Mouse (Mus musculus): ENCODE data around the gene P4hb. TPM values are rescaled to one million over a fixed set of nuclear protein-coding genes. Genes with fewer than 3 reads are reported as not detected.

Gene P4hb
- polyA plus RNA-seq (2012; rRNA removed), result 238 and 254 TPM in 2 replicates

DNA sequence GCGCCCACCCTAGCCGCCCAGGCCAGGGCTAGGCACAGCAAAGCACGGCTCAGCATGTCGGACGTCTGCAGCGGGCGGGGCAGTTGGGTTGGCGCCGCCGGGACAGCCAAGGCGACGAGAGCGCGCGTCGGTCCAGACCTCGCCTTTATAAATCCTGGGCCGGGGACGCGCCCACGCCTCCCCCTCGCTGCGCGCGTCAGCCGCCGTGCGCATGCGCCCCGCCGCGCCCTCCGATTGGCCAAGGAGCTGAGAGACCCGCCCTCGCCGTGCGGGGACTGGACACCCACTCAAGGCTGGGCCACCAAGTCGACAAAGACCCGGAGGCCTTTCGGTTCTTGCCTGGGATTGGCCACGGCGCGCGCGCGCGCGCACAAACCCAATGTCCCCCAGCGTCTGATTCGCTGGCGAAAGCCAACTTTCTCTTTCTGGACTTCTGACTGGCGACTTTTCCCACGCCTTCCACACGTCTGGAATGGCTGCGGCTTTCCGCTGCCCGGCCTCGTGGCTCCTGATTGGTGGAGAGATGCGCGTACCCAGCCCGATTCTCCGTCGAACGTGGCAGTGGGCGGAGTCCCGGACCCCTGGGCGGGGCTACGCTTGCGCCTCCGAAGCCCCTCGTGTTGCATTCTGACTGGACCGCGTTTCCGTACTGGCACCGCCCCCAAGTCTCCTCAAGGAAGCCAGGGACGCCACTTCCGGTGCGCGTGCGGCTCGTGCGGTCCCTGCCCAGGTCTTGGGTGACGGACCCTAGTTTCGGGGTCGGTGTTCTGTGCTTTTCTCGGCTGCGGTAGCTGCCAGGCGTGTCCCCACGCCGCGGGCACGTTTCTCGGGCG, at the start of gene P4hb:
P4hb (minus strand) TSS at position 502 of the 833 bp plus-strand sequence.

DNA sequence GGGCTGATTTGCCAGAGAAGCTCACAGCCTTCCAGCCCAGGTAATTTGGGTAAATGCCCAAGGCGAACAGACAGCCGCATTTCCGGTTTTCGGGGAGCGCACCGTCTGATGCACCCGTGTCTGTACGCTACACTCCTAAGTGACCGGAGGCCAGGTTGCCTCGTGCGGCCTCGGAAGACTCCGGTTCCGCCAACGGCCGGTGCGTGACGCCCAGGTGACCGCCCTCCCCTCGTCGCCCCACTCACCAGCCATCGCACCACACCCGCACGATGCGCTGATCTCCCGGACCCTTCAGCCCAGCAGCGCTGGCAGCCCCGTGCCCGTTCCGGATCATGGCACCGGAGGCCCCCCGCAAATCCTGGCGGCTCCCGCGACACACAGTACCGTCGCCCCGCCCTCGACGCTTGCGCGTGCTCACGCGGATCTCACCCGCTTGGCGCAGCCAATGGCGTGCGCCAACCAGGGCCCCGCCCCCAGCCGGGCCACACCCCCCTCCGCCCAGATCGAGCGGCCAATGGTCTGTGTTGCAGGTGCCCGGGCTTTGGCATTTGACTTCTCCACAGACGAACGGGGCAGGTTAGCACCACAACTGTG, 44.6 kb upstream of the P4hb start, which contains the start of gene Pcyt2:
Pcyt2 (minus strand) TSS at position 418 of the 594 bp plus-strand sequence.

DNA sequence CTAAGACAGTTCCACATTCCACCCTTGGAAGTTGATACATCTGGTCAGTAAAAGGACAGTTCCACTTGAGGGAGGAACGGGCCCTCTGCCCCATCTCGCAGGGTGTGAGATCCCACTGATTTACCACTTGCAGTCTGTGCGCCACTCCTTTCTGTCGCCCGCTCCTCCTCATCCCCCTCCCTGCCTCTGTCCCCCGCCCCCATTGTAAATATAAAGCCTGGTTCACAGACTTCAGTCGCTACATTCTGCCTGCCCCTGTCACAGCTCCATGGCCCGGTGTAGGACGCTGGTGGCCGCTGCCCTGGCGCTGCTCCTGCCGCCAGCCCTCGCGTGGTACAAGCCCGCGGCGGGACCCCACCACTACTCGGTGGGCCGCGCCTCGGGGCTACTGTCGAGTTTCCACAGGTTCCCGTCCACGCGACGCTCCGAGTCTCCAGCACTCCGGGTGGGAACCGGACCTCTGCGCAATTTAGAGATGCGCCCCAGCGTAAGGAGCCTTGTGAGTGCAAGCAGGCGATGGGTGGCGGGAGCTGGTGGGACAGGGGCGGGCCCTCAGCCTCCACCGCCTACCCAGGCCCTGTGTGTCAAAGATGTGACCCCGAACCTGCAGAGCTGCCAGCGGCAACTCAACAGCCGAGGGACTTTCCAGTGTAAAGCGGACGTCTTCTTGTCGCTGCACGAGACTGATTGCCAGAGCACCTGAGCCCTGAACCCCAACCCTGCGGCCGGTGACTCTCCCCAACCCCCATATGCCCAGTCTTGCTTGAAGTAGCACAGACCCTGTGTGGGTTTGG, 35.4 kb upstream of the P4hb start, which contains the start of gene Npb:
Npb (plus strand) TSS at position 237 of the 794 bp plus-strand sequence.

DNA sequence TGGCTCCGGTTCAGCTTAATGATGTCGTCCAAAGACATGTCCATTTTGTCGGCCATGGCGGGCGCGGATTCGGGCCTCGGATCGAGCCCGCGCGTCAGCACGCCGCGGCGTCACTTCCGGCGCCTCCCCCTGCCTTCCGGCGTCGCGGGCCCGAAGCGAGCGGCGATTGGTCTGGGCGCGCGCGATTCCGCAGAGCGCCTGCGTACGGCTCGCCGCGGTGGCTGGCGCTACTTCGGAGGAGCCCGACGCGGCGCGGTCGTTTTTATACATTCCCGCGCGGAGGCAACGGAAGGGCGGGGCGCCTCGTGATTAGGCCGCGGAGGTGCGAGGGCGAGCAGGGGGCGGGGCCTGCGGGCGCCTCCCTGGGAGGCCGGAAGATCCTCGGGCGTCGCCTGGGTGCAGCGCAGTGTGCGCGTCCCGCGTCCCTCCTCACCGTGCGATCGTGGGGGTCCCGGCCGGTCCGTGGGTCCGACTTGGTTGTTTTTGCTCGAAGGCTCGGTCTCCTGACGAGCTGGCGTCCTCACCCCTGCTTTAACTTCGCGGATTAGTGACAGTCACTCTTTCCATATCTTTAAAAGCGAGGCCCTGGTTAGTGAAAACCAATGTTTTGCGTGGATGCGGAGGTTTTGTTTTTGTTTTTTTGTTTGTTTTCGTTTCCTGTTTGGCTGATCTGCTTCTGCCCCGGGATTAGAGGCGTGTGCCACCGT, 25.4 kb upstream of the P4hb start, which contains the start of the genes Alyref and Anapc11:
Alyref (minus strand) TSS at position 83 of the 707 bp plus-strand sequence.
Anapc11 (plus strand) TSS at position 139 of the 707 bp plus-strand sequence.

DNA sequence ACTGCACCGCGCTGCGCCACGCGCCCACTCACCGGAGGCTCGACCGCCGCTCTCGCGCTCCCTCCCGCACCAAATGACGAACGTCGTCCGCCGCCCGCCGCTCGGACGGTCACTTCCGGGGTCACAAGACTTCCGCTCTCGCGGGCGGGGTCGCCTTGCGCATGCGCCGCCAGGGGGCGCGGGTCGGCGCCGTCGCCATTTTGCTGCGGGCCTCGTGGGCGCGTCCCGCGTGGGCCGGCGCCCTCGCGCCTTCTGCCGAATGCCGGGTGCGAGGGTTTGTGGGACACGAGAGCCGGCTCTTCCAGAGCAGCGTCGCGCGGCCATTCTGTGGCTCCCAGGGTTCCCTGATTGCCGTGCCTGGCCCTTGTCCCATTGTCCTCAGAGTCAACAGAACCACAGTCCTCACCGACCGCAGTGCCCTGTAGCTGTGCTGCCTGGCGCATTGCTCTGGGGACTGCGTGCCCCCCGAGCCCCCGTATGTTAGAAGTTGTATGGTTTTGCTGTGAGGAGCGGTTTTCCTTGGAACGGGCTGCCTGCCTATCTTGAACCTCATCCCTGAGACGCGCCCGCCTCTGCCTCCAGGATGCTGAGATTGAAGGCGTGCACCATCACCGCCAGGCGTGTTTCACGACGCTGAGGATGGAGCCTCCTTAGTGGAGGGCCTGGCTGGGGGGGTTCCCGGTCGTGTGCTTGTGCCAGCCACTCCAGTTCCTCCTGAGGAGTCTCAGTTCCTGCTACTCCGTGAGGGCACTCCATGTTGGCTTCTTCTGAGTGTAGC, 8.6 kb upstream of the P4hb start, which contains the start of gene Arhgdia:
Arhgdia (minus strand) TSS at position 135 of the 778 bp plus-strand sequence.

DNA sequence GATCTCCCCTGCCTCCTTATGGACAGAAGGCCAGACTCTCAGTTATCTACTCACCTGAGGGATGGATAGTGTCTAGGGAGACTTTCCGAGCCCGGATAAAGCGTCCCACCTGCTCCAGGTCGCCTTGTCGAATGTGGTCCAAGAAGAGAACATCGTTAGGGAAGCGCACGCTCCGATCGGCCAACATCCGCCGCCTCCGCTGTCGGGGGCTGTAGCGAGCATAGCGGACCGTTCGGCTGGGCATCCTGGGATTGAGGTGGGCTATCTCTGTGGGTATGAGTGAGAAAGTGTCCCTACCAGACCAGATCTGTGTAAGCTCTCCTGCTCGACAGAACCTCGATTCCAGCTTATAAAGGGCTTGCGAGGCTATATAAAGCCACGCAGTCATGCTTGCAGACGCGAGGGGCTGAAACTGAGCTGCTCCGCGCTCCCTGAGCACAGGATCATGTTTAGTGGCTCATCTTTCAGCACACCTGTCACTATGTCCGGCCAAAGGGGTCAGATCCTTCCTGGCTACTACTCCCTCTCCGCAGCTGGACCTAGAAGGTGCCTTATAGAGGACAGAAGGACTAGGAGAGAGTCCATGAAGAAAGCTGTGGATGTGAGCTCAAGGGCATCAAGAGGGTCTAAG, 22.1 kb downstream of the P4hb start, which contains the start of gene Ppp1r27:
Ppp1r27 (minus strand) TSS at position 323 of the 631 bp plus-strand sequence.

DNA sequence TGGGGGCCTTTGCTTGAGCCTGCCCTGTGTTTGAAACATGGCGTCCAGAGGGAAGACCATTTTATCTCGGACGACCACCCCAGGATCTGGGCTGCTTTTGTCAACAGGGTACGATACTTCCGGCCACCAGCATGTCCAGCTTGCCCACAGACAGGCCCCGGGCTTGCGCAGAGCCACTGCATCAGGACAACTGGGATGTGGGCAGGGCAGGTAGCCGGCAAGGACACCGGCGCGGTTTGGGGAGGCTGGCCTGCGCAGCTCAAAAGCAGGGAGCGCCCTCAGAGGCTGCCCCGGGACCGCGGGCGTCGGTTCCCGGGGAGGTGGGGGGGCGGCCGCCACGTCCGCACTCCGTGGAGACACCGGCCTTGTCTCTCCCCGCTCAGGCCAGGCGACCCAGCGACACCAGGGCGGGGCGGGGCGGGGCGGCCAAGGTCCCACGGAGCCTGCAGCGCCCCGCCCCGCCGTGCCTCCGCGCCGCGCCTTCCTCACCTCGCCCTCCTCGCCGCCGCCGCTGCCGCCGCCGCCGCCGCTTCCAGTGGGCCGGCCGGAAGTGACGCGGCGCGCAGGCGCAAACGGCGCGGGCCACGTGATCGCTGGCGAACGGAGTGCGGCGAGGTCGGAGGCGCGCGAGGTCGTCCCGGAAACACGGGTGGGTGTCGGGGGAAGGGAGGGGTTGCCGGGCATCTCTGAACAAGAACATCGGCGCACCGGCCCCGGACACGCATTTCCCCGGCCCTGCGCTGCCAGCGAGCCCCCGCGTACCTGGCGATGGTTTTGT, 23.7 kb downstream of the P4hb start, which contains the start of gene Mcrip1:
Mcrip1 (minus strand) TSS at position 560 of the 778 bp plus-strand sequence.

DNA sequence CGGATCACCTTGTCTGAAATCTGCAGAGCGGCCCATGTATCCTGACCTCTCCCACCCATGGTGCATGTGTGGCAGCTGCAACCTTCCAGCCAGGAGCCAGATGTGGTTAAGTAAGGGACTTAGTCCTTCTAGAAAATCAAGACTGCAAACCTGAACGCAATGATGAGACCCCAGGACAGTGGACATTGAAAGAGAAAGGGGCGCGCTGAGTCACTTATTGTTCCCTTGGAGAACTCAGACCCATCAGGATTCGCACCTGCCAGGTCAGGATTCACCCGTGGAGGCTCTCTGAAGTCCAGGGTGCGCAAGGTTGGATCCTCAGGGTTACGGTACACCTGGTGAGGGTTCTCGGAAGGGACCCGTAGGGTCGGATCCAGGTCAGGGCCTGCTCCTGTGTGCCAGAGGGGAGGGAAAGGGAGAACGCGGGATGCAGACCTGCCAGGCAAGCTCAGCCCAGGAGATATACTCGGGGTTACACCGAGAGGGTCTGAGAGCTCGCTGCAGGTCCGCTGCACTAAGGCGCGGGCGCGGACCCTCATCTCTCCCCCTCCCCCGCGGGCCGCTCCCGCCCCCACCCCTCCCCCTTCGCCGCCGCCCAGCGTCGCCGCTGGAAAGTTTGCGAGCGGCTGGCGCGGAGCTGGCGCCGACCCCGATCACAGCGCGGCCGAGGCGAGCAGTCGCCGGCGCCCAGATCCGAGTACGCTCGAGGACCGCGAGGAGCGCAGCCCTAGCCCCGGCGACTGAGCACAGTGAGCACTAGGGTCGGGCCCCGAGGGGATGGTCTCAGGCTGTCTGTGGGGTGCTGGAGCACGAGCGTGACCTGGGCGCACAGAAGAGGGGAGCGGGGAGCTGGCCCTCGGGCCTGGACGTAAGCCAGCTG, 42.7 kb downstream of the P4hb start, which contains the start of gene Gcgr:
Gcgr (plus strand) TSS at position 615 of the 880 bp plus-strand sequence.

Other genes starting within 250 kb of the P4hb start
- 1,314 and 1,733 TPM in 2 replicates for gene Actg1, start 224.7 kb downstream of the P4hb start, polyA plus RNA-seq (2012; rRNA removed)
- 0.16 TPM in 1 of 2 replicates, not detected in the other for gene Fscn2, start 211.7 kb downstream of the P4hb start, polyA plus RNA-seq (2012; rRNA removed)
- gene Faap100, start 194.5 kb downstream of the P4hb start, polyA plus RNA-seq (2012; rRNA removed), result 64.7 and 65.7 TPM in 2 replicates
- 62.4 and 84.3 TPM in 2 replicates for gene Nploc4, start 135.5 kb downstream of the P4hb start, polyA plus RNA-seq (2012; rRNA removed)
- gene Tspan10, start 130.6 kb downstream of the P4hb start, polyA plus RNA-seq (2012; rRNA removed), result 0.19 and 0.41 TPM in 2 replicates
- 0.55 and 0.56 TPM in 2 replicates for gene Pde6g, start 119.8 kb downstream of the P4hb start, polyA plus RNA-seq (2012; rRNA removed)
- 25.9 and 35.8 TPM in 2 replicates for gene Oxld1, start 115.2 kb downstream of the P4hb start, polyA plus RNA-seq (2012; rRNA removed)
- gene Ccdc137, start 115.1 kb downstream of the P4hb start, polyA plus RNA-seq (2012; rRNA removed), result 9.6 and 10.4 TPM in 2 replicates
- gene Arl16, start 105.6 kb downstream of the P4hb start, polyA plus RNA-seq (2012; rRNA removed), result 23.7 and 24.4 TPM in 2 replicates
- gene Mrpl12, start 88.6 kb downstream of the P4hb start, polyA plus RNA-seq (2012; rRNA removed), result 196 and 363 TPM in 2 replicates
- 357 and 440 TPM in 2 replicates for gene Slc25a10, start 81.4 kb downstream of the P4hb start, polyA plus RNA-seq (2012; rRNA removed)
- 0.35 and 0.95 TPM in 2 replicates for gene Gcgr, start 42.6 kb downstream of the P4hb start, polyA plus RNA-seq (2012; rRNA removed)
- gene Mcrip1, start 23.5 kb downstream of the P4hb start, polyA plus RNA-seq (2012; rRNA removed), result 51.3 and 59.4 TPM in 2 replicates
- 0.22 TPM in 1 of 2 replicates, not detected in the other for gene Ppp1r27, start 22.1 kb downstream of the P4hb start, polyA plus RNA-seq (2012; rRNA removed)
- 643 and 823 TPM in 2 replicates for gene Arhgdia, start 8.4 kb upstream of the P4hb start, polyA plus RNA-seq (2012; rRNA removed)
- 25.4 and 31.6 TPM in 2 replicates for gene Alyref, start 25.1 kb upstream of the P4hb start, polyA plus RNA-seq (2012; rRNA removed)
- 119 and 133 TPM in 2 replicates for gene Anapc11, start 25.2 kb upstream of the P4hb start, polyA plus RNA-seq (2012; rRNA removed)
- gene Npb, start 35.2 kb upstream of the P4hb start, polyA plus RNA-seq (2012; rRNA removed), result 5.5 and 6.3 TPM in 2 replicates
- 325 and 389 TPM in 2 replicates for gene Pcyt2, start 44.7 kb upstream of the P4hb start, polyA plus RNA-seq (2012; rRNA removed)
- gene Sirt7, start 52.0 kb upstream of the P4hb start, polyA plus RNA-seq (2012; rRNA removed), result 109 and 125 TPM in 2 replicates
- gene Mafg, start 60.3 kb upstream of the P4hb start, polyA plus RNA-seq (2012; rRNA removed), result 32.4 and 38.3 TPM in 2 replicates
- gene Pycr1, start 70.5 kb upstream of the P4hb start, polyA plus RNA-seq (2012; rRNA removed), result 30.3 and 39.3 TPM in 2 replicates
- gene Myadml2, start 74.9 kb upstream of the P4hb start, polyA plus RNA-seq (2012; rRNA removed), result 0.13 and 0.42 TPM in 2 replicates
- gene Notum, start 87.9 kb upstream of the P4hb start, polyA plus RNA-seq (2012; rRNA removed), result 0.80 and 0.83 TPM in 2 replicates
- gene Aspscr1, start 99.7 kb upstream of the P4hb start, polyA plus RNA-seq (2012; rRNA removed), result 93.2 and 102 TPM in 2 replicates
- 73.6 and 85.1 TPM in 2 replicates for gene Cenpx, start 140.5 kb upstream of the P4hb start, polyA plus RNA-seq (2012; rRNA removed)
- gene Lrrc45, start 140.7 kb upstream of the P4hb start, polyA plus RNA-seq (2012; rRNA removed), result 39.0 and 42.1 TPM in 2 replicates
- 18.7 and 26.9 TPM in 2 replicates for gene Rac3, start 148.2 kb upstream of the P4hb start, polyA plus RNA-seq (2012; rRNA removed)
- 198 and 220 TPM in 2 replicates for gene Dcxr, start 154.0 kb upstream of the P4hb start, polyA plus RNA-seq (2012; rRNA removed)
- gene Cbr2, start 158.9 kb upstream of the P4hb start, polyA plus RNA-seq (2012; rRNA removed), result 100 and 126 TPM in 2 replicates
- gene Hmga1b, start 189.5 kb upstream of the P4hb start, polyA plus RNA-seq (2012; rRNA removed), result 1.5 and 3.1 TPM in 2 replicates
- 61.7 and 67.2 TPM in 2 replicates for gene Rfng, start 211.0 kb upstream of the P4hb start, polyA plus RNA-seq (2012; rRNA removed)
- 119 and 127 TPM in 2 replicates for gene Gps1, start 211.0 kb upstream of the P4hb start, polyA plus RNA-seq (2012; rRNA removed)
- 36.2 and 39.8 TPM in 2 replicates for gene Dus1l, start 223.2 kb upstream of the P4hb start, polyA plus RNA-seq (2012; rRNA removed)

All from colon, adult 2 months (tissue).